Mouse (Mus musculus) left cerebral cortex, adult 11 months (tissue): ENCODE results near the gene Plce1.

ENCODE experiments used
- DNase-seq: peaks from one replicate; pipeline ENCODE4 v3.0.0; 2022; ENCODE audit warnings: low spot score

Gene Plce1

DNA sequence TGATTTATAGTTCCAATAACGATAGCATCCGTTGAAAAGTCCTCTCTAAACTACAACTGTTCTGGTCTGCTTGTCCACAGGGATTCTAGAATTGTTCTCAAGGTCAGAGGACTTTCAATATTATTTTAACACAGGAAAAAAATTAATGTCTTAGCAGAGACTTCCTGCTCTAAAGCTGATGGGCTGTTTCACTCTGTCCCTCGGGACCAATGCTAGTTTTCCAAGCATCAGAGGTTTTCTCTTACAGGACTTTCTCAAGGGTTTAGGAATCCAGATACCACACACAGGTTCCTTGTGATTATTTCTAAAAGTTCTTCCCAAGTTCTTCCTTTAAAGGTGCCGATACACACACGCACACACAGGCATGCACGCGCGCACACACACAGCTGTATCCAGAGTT, 263.6 kb downstream of the Plce1 start:
- DNase-seq: no peak

DNA sequence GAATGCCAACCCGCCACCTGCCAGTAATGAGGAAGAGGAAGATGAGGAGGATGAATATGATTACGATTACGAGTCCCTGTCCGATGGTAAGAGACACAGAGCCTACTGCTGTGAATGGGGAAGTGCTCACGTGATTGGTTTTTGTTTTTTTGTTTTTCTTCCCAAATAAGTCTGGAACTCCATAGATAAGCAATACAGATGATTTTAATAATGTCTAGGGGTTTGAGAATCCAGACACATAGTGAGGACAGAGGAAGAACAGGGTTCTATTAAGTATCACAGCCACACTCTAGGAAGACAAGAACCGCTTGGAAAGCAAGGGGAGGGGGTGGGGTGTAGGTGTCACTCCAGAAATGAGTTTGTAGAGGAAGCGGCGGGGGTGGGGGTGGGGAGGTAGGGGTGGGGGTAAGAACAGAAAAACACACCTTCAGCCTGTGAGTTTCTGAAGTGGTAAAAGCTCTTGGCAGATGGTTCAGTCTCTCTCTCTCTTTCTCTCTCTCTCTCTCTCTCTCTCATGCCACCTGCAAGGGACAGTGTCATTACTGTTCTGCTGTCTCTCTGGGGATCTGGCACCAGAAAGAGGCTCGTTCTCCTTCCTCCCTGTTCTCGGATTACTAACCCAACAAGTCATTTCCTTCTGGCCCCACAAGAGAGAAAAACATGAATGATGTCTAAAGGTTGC, 265.0 kb downstream of the Plce1 start:
- DNase-seq: no peak

DNA sequence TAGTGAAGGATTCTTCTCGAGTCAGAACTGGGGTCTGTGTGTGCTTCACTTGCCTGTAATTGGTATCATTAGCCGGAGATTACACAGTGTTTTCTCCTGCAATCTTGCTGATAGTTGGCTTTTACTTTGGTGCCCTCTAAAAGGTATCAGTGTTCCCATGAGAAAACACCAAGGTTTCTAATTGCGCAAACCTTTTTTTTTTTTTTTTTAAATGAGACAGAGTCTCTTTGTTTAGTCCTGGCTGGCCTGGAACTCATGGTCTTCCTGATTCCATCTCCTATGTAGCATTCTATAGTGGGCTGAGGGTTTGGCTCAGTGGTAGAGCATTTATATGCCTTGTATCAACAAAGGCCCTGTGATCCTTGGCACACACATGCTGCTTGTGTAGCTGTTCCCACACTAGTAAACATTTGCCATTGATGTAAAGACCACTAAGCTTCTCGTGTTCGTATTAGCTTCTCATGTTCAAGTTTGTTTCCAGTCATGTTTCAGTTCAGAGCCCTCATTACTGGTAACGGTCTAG, 265.6 kb downstream of the Plce1 start:
- no peak for DNase-seq

DNA sequence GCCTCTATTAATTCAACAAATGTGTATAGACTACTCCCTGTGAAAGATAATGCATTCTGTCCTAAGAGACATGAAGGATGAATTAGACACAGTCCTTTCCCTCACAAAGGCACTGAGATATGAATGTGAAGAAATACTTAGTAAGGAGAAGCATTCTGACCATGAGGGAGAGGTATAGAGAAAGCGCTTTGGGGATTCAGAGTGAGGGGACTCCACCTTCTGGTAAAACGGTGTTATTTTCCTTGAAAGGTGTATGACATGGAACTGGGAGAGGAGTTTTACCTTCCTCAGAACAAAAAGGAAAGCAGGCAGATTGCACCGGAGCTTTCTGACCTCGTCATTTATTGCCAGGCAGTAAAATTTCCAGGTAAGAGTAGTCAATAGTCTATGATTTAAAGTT, 269.3 kb downstream of the Plce1 start:
- DNase-seq: no peak

DNA sequence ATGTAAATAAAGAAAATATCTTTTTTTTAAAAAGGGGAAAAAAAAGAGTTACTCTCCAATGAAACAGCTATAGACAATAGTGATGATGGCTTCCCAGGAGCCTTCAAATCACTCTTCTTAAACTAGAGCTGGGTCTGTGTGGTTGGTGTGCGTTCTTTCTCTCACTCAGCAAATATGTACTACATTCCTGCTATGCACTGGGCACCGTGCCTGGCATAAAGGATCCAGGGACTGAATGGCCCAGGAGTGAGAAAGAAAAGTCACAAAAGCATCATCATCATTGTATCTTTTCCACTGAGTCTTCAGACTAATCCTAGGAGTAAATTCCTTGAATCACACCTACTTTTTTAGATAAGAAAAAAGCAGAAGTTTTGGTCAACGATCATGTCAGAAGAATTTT, 276.3 kb downstream of the Plce1 start:
- no peak for DNase-seq

DNA sequence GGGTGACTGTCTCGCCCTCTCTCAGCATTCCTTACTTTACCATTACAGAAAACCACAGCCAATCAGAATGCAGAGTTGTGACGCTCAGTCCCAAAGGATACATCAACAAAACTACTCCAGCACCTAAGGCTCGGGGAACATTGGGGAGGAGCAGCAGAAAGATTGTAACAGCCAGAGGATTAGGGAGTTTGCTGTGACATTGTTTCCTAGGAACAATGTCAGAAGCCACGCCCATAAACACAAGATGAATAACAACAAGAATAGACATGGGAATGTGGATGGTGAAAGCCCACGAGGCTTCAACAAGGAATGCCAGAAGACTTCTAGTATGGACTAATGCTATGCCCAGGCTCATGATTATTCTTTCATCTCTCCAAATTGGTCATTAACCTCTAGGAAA, 277.1 kb downstream of the Plce1 start:
- no peak for DNase-seq

DNA sequence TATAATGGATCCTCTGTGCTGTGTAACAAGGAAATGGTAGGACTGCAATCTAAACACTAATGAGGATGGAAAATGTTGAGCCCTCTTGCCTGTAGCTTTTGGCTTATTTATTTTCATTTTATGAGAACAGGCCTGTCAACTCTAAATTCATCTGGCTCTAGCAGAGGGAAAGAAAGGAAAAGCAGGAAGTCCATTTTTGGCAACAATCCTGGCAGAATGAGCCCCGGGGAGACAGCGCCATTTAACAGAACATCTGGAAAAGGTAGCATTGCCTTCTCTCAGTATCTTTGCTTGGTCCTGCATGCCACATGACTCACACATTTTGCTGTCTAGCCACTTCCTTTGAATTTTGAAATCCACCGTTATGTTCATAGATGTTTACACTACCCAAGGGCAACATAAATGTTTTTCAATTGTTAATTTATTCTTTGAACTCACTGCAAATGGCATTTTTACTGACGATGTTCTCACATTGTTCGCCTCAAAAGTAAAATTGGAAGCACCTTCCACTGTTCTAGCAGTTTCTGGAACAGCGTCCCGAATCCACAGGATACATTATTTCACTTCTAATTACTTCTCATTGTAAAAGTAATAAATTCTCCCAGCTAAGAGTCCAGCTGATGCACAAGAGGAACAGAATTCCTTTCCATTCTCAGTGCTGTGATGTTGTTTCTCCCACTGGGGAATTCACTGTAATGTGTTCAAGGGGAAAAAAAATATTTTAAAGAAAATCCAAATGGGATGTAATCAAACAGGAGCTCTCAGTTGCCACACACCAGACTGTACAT, 278.0 kb downstream of the Plce1 start:
- DNase-seq: no peak

DNA sequence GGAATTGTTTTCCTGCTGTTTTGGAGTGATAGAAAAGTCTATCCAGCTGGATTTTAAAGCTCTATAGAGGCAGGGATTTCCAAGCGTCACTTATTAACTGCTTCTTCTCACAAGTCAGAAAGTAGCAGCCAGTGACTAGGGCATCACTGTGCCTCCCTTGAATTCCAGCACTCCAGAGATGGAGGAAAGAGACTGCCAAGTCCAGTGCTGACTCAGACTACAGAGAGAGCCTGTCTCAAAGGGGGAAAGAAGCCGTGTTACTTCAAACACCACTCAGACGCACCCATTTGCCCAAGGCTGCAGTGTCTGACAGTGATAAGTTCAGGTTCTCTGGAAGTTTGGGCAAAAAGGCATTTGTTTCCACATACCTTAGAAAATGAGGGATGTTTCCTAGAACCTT, 279.5 kb downstream of the Plce1 start:
- DNase-seq: no peak

DNA sequence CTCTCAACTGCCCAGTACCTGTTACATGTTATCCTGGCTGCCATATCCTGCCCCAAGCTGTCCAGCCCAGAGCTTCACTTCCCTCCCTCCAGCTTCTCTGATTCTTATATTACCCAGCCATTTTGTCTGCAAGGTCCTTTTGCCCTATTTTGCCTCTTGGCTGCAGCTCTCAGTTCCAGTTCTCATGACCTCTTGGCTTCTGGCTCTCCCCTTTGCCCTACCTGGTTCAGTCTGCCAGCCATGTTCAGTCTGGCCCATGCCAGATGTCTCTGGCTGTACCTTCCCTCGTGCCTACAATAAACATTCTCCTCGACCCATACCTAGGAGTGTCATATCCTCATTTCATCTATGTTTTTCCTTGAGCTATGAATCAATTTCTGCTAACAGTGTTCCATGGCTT, 285.4 kb downstream of the Plce1 start:
- no peak for DNase-seq

DNA sequence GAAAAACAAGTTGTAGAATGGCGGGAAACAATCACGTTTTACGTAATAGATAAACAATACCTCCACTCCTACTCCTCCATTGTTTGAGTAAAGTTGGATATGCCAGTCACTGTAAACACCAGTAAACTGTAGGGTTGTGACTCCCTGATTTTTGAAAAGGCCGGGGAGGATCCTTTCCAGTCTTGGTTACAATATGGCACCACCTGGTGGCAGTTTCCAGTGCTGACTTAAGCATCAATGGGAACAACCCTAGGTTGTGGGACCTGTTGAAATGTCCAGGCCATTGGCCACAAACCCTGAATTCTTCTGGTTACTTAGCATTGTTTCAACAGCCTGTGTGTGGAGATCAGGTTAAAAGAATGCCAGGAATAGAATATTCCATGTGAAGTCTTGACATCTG, 294.6 kb downstream of the Plce1 start:
- DNase-seq: peak; percentile 25

DNA sequence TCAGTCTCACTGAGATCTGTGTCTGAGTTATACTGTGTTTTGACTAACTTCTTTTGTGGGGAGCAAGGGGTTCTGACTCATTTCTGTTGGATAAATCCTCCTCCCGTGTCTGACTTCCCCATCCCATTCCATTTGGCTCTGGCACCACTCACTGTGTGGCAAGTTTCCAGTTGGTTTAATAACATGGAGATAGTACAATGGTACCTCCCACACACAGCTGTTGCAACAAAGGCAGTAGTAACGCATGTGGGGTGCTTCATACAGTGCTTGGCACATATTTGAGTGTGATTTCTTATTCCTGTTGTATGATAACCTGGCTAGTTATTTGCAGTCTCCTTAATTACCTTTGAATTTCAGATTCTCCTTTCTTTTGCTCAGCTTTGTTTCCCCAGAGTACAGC, 297.9 kb downstream of the Plce1 start:
- DNase-seq: peak; percentile 10

DNA sequence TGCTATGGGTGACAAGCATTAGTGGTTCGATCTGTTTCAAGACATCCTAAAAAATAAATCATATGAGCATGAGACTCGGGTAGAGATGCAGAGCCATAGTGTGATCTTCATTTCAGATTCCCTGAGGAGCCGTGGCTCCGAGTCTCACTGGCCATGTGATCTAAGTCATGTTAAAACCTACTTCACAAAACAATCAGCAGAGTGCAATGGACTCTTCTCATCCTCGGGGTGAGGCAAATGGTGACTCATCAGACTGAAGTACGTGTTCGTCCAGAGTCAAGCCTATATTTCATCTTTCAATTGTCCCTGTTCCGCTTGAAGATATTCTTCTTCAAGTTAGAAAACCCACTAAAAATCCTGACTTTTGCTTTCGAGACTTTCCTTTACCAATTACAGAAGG, 302.6 kb downstream of the Plce1 start:
- DNase-seq: no peak

DNA sequence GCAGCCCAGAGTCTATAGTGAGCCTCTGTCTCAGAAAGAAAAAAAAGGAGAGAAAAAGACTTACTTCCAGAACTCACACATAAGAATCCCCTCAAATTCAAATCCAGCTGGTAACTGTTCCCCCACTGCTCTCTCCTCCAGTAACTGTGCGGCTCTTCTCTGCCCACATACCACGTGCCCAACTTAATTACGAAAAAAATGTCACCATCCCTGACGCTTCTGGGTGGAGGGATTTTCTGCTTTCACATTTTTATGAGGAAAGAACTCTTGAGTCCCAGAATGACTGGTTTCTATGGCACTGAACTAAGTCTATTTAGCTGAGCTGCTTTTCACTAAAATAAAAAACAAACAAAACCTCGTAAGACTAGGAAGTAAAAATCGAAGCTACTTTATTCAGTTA, 306.8 kb downstream of the Plce1 start:
- DNase-seq: no peak

DNA sequence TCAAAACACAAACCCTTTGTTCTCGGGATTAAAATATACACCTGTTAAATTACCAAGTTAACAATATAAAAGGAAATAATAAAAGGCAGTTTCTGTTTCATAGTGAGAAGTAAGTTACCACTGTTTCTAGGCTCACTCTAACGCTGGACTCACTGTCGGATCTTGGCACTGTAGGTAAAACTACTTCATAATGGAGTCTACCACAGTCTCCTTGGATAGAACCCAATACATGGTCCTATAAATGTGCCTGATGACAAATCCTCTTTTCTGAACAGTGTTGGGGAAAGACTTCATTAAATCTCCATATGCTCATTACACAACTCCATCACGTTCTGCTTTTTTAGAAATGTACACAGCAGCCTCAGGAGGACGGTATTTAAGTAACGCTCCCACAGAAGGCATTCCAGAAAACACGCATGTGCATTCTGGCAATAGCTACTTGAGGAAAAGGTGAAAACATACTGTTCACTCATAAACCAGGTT, 312.7 kb downstream of the Plce1 start:
- DNase-seq: no peak

DNA sequence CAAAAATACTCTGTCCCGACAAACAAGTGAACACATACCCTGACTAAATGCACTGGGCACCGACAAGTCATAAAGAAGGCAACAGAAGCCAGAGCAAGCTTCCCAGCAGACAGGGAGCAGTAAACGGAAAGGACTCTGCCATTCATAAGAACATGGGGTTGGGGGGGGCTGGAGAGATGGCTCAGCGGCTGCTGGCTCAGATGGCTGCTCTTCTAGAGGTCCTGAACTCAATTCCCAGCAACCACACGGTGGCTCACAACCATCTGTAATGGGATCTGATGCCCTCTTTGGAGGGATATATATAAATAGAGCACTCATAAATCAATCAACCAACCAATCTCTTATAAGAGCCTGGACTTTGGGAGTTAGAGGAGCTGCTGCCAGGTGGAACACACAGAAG, 315.6 kb downstream of the Plce1 start:
- DNase-seq: no peak

DNA sequence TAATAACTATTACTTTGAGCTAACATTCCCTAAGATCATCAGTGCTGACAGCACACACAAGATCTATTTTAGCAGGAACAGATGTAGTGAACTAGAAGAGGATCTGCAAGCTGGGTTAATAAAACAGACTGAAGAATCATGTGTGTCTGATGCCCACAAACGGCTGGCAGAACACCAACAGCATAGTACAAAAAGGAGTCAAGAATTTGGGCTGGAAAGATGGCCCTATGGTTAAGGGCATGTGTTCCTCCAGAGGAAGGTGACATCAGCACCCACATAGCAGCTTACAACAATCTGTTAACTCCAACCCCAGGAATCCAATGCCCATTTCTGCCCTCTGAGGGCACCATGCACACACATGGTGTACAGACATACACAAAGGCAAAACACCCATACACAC, 317.4 kb downstream of the Plce1 start:
- DNase-seq: peak; percentile 18

DNA sequence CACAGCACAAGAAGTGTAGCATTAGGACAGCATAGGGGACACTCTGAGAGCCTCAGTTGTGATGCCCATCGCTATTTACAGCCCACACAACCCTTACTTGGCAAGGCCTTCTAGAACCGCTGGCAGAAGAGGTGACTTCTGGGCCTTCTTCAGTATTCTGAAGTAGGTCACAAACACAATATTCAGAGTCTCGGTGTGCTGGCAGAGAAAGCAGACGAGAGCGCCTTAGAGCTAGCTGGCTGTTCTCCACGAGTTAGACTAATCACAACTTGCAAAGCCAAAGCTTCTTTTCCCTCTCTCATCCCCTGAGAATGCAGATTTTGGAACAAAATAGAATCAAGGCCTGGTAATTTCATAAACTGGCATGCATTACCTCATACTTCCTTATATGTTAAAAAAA, 317.9 kb downstream of the Plce1 start:
- DNase-seq: no peak

DNA sequence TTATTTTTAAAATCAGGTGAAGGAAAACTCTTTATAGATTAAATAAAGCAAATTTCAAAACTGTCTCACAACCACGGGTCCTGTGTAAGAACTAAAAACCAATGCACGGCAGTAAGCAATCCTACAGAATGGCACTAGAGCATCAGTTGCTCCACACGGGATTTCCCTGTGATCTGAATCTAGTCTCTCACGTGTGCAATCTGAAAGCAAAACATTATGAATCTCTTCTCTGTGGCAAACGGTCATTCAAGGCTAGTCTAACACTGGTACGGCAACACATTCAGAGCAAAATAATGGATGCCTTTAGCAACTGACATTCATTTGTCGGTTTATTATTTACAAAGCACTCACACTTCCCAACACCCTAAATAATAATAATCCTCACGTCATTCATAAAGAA, 337.3 kb downstream of the Plce1 start:
- DNase-seq: no peak

DNA sequence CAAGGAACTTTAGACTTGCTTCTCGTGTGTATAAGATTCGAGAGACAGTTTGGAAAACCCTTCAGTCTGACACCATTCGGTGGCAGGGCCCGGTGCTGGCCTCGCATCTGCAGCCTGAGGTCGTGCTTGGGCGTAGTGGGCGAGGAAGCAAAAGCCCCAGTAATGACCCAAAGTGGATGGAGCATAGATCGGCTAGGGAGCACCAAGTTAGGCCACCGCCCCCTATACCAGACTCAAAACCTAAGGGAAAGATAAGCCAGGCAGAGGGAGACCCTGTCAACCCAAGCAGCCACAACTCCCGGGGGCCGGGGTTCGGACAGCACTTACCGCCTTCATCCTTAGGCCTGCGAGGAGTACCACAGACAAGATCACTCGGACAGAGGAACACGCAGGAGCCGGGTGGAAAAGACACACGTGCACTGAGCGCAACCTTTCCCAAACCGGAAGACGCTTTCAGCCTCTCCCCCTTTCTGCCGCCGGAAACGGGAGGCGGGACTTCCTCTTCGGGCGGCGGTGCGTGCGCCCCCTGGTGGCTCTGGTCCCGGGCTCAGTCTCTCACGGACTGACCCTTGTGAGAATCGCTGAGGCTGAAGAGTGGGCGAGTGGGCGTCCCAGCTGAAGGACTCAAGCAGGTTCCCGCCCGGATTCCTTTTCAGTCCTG, 338.0 kb downstream of the Plce1 start, which contains the start of gene Noc3l:
Gene Noc3l (minus strand): TSS at position 472 of the 661 bp plus-strand sequence.
- DNase-seq: peak; percentile 83

DNA sequence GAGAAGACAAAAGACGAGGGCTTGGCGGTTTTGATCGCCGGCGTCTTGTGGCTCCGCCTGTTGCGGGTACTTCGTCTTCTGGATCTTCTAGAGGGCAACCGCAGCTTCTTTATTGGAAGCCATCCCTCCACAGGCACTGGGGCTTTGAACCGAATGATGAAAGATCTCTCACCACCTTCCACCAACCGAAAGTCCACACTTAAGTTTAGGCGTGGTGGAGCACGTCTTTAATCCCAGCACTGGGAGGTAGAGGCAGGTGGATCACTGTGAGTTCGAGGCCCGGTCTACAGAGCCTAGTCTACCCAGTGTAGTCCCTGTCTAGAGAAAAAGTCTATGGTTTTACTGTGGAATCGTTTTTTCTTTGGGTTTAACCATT, 338.5 kb downstream of the Plce1 start:
- no peak for DNase-seq

DNA sequence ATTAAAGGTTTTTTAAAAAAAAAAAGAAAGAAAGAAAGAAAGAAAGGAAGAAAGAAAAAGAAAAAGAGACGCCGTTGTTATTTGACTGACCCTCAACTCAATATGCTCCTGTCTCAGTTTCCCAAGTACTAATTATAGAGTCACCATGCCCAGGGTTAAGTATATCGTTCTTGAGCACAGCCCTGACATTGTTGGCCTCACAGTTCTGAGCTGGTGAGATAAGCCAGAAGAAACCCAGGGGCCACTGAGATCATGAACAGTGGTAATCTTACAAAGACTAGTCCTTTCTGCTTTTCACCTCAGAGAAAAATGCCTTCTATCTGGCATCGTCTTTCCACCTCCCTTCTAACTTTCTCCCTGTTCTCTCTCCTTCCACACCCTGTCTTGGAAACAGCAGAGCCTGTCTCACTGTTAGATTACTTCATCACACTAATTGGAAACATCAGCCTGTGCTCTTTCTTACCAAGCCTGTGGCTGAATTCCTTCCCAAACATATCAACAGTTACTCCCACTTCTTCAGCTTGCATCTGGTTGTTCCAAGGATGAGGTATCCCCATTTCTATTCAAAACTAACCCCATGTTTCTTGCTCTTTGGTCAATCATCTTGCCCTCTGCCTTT, 339.4 kb downstream of the Plce1 start:
- no peak for DNase-seq

DNA sequence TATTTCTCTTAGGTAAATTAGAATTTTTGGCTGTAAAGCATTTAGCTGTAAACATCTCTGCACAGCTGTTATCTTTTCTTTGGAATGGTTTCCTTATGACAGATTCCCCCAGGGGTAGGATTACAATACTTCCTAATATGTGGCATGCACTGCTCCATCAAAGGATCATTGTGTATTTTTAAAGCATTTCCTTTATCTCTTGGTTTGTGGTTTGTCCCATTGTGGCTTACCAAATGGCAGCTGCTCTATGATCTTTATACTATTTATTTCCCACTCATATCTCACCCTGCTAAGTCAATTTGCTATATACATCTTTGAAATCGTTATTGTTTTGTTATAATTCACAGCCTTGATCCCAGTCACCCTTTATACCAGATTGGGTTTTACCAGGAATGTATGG, 352.3 kb downstream of the Plce1 start:
- DNase-seq: no peak
